Mouse (Mus musculus) retina, adult 2 months (tissue): ENCODE measurements around the gene Slit1.

ENCODE experiments used
- DNase-seq: peaks from one replicate; pipeline ENCODE4 v3.0.0-alpha.2; 2012; ENCODE audit warnings: low read depth, low spot score

Gene Slit1

GRCm38 (mm10) chr19:41743396-41743795 is at the start of gene Slit1:
Gene Slit1, minus strand, starts transcription at chr19:41743665.
- no peak for DNase-seq

- DNase-seq = no peak
Measured at GRCm38 (mm10) chr19:41792934-41793486, 49.5 kb upstream of the Slit1 start.

DNA sequence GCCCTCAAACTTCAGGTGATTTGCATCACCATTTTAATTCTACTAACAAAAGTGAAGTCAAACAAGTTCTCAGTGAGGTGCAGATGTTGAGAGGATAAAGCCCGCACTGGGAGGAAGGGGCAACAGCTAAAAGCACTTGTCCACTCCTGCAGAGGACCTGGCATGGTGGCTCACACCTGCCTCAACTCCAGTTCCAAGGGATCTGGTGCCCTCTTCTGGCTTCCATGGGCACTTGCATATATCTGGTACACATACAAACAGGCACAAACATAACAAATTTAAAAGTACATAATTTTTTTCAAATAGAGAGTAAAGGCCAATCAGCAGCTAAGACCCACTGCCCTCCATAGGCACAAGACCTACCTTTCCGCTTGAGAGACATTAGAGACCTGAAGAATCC is 47.9 kb upstream of the Slit1 start:
- DNase-seq = no peak

- DNase-seq = no peak
Measured at GRCm38 (mm10) chr19:41789110-41789961, 45.9 kb upstream of the Slit1 start.

DNA sequence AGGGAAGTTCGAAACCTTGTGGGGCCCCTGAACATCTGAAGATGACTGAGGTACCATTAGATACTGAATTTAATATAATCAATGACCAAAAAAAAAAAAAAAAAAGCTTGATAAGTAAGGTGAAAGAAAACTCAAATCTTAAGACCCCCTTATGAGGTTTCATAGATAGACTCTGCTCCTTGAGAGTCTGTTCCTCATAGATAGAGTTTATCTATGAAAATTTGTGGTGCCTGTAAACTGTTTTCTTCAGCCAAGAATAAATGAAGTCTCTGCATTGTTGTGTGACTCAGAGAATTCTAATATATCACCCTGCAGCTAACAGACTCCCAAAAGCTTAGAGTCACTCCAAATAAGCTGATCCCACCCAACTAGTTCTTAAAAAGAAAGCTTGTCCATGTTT is 43.4 kb upstream of the Slit1 start:
- no peak for DNase-seq

DNA sequence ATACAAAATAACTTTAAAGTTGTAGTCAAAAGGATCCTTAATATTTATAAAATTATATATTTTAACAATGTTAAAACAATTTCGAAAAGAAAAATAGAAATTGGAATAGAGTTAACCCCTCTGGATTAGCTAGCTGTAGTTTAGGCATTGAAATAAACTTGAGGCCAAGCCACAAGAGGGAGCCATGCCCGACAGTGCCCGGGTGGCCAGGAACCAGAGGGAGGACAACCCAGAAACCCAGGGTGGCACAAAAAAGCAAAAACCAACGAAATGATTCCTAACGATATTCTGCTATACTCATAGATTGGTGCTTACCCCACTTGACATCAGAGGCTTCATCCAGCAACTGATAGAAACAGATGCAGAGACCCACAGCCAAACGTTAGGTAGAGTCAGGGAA is 34.0 kb upstream of the Slit1 start:
- no peak for DNase-seq

- no peak for DNase-seq
Measured at GRCm38 (mm10) chr19:41768711-41769110, 25.2 kb upstream of the Slit1 start.

DNA sequence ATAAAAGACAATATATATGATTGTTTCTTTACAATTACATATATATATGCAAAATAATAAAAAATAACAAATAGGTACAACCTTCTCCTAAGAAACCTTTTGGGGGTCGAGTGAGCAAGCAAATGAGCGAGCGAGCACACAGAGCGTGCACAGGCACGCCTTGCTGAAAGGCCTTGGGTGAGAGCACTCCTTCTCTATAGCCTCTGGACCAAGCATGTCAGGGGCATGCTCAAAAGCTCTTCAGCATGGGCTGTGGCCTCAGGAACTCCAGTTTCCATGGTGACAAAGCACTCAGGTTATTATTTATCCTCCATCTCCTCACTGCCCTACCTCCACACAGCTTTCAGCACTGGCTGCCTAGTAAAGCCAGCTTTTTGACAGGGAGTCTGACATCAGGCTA is 23.2 kb upstream of the Slit1 start:
- no peak for DNase-seq

DNA sequence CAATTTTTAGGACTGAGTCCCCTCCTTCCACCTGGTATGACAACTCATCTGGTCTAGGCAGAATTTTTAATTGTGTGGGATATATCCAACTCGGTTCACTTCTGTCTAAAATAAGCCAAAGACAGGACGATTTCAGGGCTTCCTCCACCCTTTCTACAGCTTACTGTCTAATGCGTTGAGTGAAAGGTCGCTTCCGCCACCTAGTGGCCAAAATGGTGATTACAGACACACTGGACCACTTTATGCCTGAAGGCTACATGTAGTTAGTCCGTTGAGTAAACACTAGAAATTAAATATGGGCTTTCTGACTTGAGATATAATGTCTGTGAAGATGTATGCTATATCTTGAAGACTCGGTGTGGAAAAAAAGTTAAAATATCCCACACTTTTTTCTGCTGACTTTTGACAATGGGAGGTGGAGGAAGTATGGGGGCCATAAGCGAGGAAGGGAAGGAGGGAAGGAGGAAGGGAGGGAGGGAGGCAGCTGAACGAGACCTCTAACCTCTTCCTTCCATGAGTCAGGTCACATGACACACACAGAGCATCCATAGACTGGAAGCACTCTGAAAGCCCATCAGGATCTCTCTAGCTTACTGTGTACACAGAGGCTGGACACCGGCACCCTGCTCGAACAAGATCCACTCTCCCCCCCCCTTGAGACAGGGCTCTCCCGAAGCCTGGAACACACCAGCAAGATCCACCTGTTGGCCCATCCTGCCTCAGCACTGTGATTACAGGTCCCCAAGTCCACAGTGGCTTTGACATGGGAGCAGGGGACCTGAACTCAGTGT is 20.6 kb upstream of the Slit1 start:
- peak; percentile 65 for DNase-seq

DNA sequence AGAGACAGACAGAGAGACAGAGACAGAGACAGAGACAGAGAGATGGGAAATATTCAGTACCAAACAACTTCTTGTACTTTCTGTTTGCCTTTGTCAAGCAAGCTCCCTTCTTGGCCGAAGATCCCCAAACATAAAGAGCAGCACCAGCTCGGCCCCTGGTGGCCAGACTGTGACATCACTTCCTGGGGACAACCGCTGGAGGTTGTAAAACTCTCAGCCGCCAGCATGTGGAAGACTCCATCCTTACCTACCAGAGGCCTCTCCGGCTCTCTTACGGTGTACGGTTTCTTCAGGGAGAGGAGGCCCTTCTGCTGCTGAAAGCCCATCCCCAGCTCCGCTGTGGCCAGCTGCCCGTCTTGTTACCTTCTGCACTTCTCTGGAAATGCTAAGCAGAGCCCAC is 18.1 kb upstream of the Slit1 start:
- DNase-seq = no peak

DNA sequence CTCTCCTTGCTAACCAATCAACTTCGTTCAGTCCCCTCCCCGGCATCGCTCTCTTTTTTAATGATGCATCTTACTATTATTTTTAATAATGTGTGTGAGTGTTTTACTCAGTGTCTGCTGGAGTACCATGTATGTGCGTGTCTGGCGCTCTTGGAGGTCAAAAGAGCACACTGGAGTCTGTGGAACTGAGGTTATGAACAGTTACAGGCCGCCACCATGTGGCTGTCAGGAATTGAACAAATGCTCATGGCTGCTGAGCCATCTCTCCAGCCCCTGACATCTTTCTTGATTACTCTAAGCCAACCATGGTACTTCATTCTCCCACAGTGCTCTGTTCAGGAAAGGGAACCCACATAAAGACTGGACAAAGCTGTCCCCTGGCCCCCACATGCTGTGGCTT is 16.3 kb upstream of the Slit1 start:
- no peak for DNase-seq

DNA sequence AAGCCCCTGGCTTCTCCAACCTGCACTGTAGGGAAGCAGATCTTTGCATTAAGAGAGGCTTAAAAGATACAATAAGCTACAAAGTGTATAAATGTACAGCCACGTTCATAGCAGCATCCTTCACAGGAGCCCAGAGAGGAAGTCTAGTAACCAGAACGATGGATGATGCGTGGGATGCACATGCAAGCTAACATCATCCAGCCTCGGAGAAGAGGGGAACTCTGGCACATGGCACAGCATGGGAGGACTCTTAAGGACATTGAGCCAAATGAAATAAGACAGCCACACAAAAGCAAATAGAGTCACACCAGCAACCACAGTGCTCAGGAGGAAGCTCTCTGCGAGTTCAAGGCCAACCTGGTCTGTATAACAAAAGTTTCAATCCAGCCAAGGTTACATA is 15.8 kb upstream of the Slit1 start:
- no peak for DNase-seq

DNA sequence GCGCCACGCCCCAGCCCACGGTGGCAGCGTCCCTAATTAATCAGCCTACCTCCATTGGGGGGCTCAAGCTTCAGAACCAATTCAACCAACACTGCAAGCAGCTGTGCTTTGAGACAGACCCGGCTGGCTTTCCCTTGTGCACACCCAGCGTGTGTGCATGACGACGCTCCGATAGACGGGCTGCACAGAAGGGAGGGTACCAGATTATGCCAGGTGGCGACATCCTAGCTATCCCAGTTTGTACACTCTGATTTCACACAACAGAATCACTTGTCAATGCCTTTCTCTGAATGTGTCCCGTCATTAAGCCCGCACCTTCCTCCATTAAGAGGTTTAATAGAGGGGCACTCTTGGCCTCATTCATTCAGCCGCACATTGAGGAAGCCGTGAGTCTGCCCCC is 11.3 kb upstream of the Slit1 start:
- DNase-seq = no peak

- no peak for DNase-seq
Measured at GRCm38 (mm10) chr19:41751906-41752305, 8.4 kb upstream of the Slit1 start.

- no peak for DNase-seq
Measured at GRCm38 (mm10) chr19:41747436-41747835, 4.0 kb upstream of the Slit1 start.

- DNase-seq = no peak
Measured at GRCm38 (mm10) chr19:41745941-41746557, 2.6 kb upstream of the Slit1 start.

DNA sequence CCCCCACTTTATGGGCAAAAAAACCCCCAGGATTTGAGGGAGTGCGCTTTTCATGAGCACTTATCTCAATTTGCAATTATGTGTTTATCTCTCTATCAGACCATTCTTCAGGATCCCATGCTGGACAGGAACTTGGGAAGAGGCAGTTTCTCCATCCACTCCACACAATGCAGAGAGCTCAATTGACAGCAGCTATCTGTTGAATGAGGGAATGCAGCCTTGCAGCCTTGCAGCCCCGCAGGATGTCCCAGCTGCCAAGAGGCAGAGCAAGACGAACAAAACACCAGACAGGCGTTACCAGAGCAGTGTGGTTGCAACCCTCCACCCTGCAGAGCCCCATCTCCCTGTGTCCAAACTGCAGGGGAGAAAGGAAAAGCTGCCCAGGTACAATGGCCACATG is 4.6 kb downstream of the Slit1 start:
- no peak for DNase-seq

- no peak for DNase-seq
Measured at GRCm38 (mm10) chr19:41738429-41738805, 5.0 kb downstream of the Slit1 start.

GRCm38 (mm10) chr19:41737657-41738428 is 5.6 kb downstream of the Slit1 start:
- no peak for DNase-seq

DNA sequence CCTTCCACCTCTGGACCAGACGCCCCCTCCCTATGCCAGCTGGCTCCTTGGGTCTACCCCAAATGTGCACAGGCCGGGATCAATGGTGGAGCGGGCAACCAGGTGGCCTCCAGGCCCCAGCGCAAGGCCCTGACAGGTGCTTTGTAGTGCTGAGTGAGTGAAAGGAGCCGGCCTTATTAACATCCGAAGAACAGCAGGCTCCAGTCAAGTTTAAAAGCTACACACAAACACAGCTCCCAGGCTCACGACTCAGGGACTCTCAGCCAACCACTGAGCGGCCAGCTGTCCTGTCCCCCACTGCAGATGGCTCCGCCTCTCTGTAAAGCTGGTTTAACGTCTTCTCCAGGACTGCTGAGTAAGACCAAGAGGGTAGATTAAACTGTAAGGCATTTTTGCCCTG is 8.8 kb downstream of the Slit1 start:
- no peak for DNase-seq

GRCm38 (mm10) chr19:41725491-41725890 is 18.0 kb downstream of the Slit1 start:
- no peak for DNase-seq
